Mouse (Mus musculus): ENCODE data around the gene Efcab9. TPM values are rescaled to one million over a fixed set of nuclear protein-coding genes. Genes with fewer than 3 reads are reported as not detected.
A peak's percentile ranks its signal among the peaks of the same experiment; 100 is the strongest.

Efcab9 gene
- total RNA-seq (2012; rRNA removed) (0.25 TPM in 1 of 2 replicates, not detected in the other), total RNA-seq (2014; rRNA removed) (not detected in 2 replicates), polyA plus RNA-seq (2012; ENCODE audit: insufficient read length, low read depth) (1.1 and 1.5 TPM in 2 replicates)

DNA sequence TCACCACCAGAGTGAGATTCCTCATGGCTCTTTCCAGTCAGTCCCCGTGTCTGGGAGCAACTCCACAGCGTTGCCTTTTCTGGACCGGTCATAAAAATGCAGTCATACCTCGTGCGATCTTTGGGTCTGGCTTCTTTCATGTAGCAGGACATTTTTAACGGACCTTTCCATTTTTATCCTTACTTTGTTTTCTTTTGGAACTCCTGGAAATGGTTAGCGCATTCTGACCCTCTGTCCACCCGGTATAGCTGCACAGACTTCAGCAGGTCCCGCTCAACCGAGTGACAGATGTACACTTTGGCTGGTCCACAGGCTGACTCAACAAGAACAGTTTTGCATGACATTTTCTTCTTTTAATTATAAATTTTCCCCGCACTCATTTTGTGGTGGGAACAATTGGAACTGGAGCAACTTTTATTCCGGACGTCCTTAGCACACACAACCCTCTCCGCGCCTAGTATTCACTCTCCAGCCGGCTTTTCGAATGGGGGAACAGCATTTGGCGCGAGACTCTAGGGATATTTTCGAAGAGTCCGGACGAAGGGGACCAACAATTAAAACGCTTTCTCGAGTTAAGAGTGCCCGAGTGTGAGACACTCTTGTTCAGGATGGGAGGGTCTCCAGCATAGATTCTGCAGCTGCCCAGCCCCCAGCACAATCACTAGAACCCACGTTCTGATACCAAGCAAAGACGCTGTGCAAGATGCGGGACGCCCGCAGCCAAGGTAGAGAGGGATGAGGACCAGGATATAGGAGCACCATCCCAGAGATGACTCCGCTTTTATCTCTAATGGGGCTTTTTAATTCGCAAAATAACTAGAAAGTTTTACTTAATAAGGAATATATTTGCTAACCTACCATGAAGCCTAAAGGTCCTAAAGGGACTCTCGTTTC is at the start of gene Efcab9:
Gene Efcab9, minus strand, starts transcription at position 211 of the 894 bp plus-strand sequence.
- no peaks in the 10 kb centered on the region for H3K9me3 ChIP-seq (replicated peaks; ENCODE audit: low read length)
- in situ Hi-C loops (cut with MboI; ENCODE audit: low pct_ligation_motif_present, low pct_unique_long_range_greater_than_20kb, low sequenced_read_pairs) (loop anchor here (10.0 kb wide), 1 partner anchor 173 kb away; no protein-coding TSS in a partner anchor), dilution Hi-C loops (cut with MboI; ENCODE audit: extremely low pct_ligation_motif_present, extremely low pct_unique_long_range_greater_than_20kb, low sequenced_read_pairs) (no loop called here)
- H3K4me1 ChIP-seq (ENCODE audit: control insufficient read depth in 1 of 2, insufficient read depth in 2 of 2) = peaks cover 6 to 45% of the 10 kb centered on the region in 2 experiments; a peak in 3 of 4 replicates
- H3K27me3 ChIP-seq (replicated peaks) = no peaks in the 10 kb centered on the region
- peaks cover 0 to 15% of the 10 kb centered on the region in 2 experiments for H3K36me3 ChIP-seq (replicated peaks in 1 of 2; ENCODE audit: control insufficient read depth in 1 of 2, insufficient read depth in 1 of 2, low read length in 1 of 2)
- TF ChIP-seq MYC (IDR thresholded peaks at IDR 0.05; ENCODE audit: low read depth, low read length) = no peak
- TF ChIP-seq UBTF (IDR thresholded peaks at IDR 0.05; ENCODE audit: low read depth, low read length) = no peak
- TF ChIP-seq NRF1 (IDR thresholded peaks at IDR 0.05; ENCODE audit: low read depth, low read length) = no peak
- H3K4me2 ChIP-seq (ENCODE audit: insufficient read depth, low read depth, poor library complexity, severe bottlenecking) = peak within 1 kb of the TSS; percentile 85
- no peak for DNase-seq (ENCODE audit: extremely low read depth)
- peak within 1 kb of the TSS; percentile 79 for H3K9ac ChIP-seq (ENCODE audit: insufficient read depth, low read depth)
- H3K79me2 ChIP-seq (replicated peaks; ENCODE audit: control insufficient read depth, extremely low read depth, insufficient read depth, poor library complexity, severe bottlenecking) = no peaks in the 10 kb centered on the region
- peak within 1 kb of the TSS; percentile 52 to 80 (median 73) for H3K4me3 ChIP-seq (replicated peaks in 1 of 3; ENCODE audit: low read depth in 2 of 3, low read length in 2 of 3, poor library complexity in 1 of 3)
- H3K27ac ChIP-seq (ENCODE audit: insufficient read depth, low read depth) = no peak within 1 kb of the TSS

DNA sequence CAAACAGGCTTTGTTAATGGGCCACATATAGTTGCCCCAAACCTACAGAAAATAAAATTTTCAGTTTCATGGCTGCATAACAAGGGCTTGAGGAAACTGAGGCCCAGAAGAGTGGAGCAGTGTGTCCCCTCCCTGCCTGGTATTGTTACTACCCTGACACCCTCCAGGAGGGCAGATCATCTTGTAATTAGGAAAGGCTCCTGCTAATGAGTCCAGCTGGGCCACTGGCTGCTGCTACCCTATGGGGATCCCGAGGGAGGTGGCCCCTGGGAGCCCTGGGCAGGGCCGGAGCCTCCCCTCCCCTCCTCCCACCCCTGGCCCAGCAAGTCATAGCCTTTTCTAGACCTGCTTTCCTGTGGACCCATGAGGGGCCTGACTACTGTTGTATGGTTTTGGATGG is 49.1 kb upstream of the Efcab9 start:
- peaks cover 0 to 50% of the 10 kb centered on the region in 2 experiments; a peak in 2 of 4 replicates for H3K4me1 ChIP-seq (ENCODE audit: control insufficient read depth in 1 of 2, insufficient read depth in 2 of 2)
- H3K27me3 ChIP-seq (replicated peaks) = no peaks in the 10 kb centered on the region
- H3K79me2 ChIP-seq (replicated peaks; ENCODE audit: control insufficient read depth, extremely low read depth, insufficient read depth, poor library complexity, severe bottlenecking) = no peaks in the 10 kb centered on the region
- TF ChIP-seq JUN (IDR thresholded peaks at IDR 0.05; ENCODE audit: insufficient read depth, low read depth, low read length) = no peak
- TF ChIP-seq MXI1 (IDR thresholded peaks at IDR 0.05; ENCODE audit: low read depth, low read length) = no peak
- no peak for TF ChIP-seq JUND (conservative IDR thresholded peaks at IDR 0.05; ENCODE audit: low read depth, low read length)
- TF ChIP-seq ZC3H11A (IDR thresholded peaks at IDR 0.05; ENCODE audit: low read depth, low read length) = no peak
- TF ChIP-seq EP300 (IDR thresholded peaks at IDR 0.05; ENCODE audit: low read length) = no peak
- no peak for TF ChIP-seq ELF1 (IDR thresholded peaks at IDR 0.05; ENCODE audit: low read depth, low read length)
- no peak for TF ChIP-seq HCFC1 (IDR thresholded peaks at IDR 0.05; ENCODE audit: low read depth, low read length)
- no peak for TF ChIP-seq POLR2AphosphoS2 (IDR thresholded peaks at IDR 0.05; ENCODE audit: low read depth, low read length)
- TF ChIP-seq PAX5 (IDR thresholded peaks at IDR 0.05; ENCODE audit: low read length) = no peak
- TF ChIP-seq IRF4 (IDR thresholded peaks at IDR 0.05; ENCODE audit: low read depth, low read length) = no peak
- dilution Hi-C loops (cut with MboI; ENCODE audit: extremely low pct_ligation_motif_present, extremely low pct_unique_long_range_greater_than_20kb, low sequenced_read_pairs) (no loop called here), in situ Hi-C loops (cut with MboI; ENCODE audit: low pct_ligation_motif_present, low pct_unique_long_range_greater_than_20kb, low sequenced_read_pairs) (no loop called here)
- H3K4me2 ChIP-seq (ENCODE audit: insufficient read depth, low read depth, poor library complexity, severe bottlenecking) = no peak overlapping the region
- no peak overlapping the region for H3K9ac ChIP-seq (ENCODE audit: insufficient read depth, low read depth)
- H3K9me3 ChIP-seq (replicated peaks; ENCODE audit: low read length) = no peaks in the 10 kb centered on the region
- no peak overlapping the region for H3K27ac ChIP-seq (ENCODE audit: insufficient read depth, low read depth)
- peaks cover 13 to 82% of the 10 kb centered on the region in 2 experiments for H3K36me3 ChIP-seq (replicated peaks in 1 of 2; ENCODE audit: control insufficient read depth in 1 of 2, insufficient read depth in 1 of 2, low read length in 1 of 2)
- H3K4me3 ChIP-seq (replicated peaks in 1 of 3; ENCODE audit: low read depth in 2 of 3, low read length in 2 of 3, poor library complexity in 1 of 3) = peak overlapping the region in 1 of 3 experiments; percentile 39
- no peak for DNase-seq (ENCODE audit: extremely low read depth)
